Mouse (Mus musculus) C2C12 (cell line): ENCODE results near the gene Xndc1.

Experiments
- CTCF ChIP-seq: IDR thresholded peaks from one replicate; pipeline ENCODE4 v1.5.1; 2011; ENCODE audit not compliant: control insufficient read depth, insufficient read depth, insufficient read length
- FOSL1 ChIP-seq: IDR thresholded peaks from one replicate; pipeline ENCODE4 v1.8.0; 2011; ENCODE audit warnings: mild to moderate bottlenecking, low read length; ENCODE audit not compliant: poor library complexity, insufficient read depth, severe bottlenecking
- MAX ChIP-seq: IDR thresholded peaks from one replicate; pipeline ENCODE4 v1.6.1; 2011; ENCODE audit warnings: mild to moderate bottlenecking, control low read depth
- MYOD1 ChIP-seq: IDR thresholded peaks from one replicate; pipeline ENCODE4 v1.6.1; 2011; ENCODE audit warnings: low read depth; ENCODE audit not compliant: control insufficient read depth, insufficient read length
- MYOG ChIP-seq: IDR thresholded peaks from one replicate; pipeline ENCODE4 v1.6.1; 2011; ENCODE audit not compliant: control insufficient read depth, insufficient read length; ENCODE audit errors: extremely low read depth
- USF1 ChIP-seq: IDR thresholded peaks from one replicate; pipeline ENCODE4 v1.6.1; 2011; ENCODE audit warnings: low read depth, mild to moderate bottlenecking, control low read depth, moderate library complexity

DNA sequence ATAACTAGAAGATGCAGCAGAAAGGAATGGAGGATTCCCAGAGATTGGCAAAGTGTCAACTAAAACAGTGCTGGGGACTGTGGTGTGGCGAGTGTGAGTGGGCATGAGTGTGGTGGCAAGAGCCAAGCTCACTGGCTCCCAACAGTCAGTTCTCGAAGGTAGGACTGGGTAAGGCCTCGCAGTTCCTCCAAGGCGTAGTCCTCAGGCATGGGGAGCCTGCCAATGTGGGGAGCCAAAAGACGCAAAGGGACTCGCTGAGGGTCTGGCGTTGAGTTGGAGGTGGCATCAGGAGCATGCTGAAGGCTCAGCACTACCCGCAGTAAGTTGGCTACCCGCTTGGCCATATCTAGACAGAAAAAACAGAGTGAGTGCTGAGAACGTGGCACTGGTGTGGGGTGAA, 55.0 kb downstream of the Xndc1 start:
- TF ChIP-seq CTCF (no peak), USF1 (no peak), MYOG (no peak), FOSL1 (no peak), MAX (no peak), MYOD1 (no peak)
